Mouse (Mus musculus) hindbrain, embryonic 15.5 days (tissue): ENCODE measurements around the gene Mb21d2. TPM values are rescaled to one million over a fixed set of nuclear protein-coding genes. Genes with fewer than 3 reads are reported as not detected.

Source experiments
- ATAC-seq: fragments of 200-750 bp; cut with Nextera tagmentation; 2 replicates; pipeline ENCODE4 v1.8.0; 2017; ENCODE audit warnings: low read depth, moderate number of reproducible peaks, moderate TSS enrichment; ENCODE audit not compliant: low FRiP score
- H3K27ac ChIP-seq: fragments of 300-500 bp; sonication (generic); replicated peaks from 2 replicates; pipeline ENCODE4 v1.5.1; 2015; ENCODE audit warnings: mild to moderate bottlenecking, inconsistent platforms
- H3K27me3 ChIP-seq: fragments of 300-500 bp; sonication (generic); 2 replicates; pipeline ENCODE4 v1.6.1; 2015; ENCODE audit warnings: control low read depth, inconsistent platforms
- H3K36me3 ChIP-seq: fragments of 300-500 bp; sonication (generic); 2 replicates; pipeline ENCODE4 v1.6.1; 2015; ENCODE audit warnings: control low read depth, inconsistent platforms
- H3K4me1 ChIP-seq: fragments of 300-500 bp; sonication (generic); replicated peaks from 2 replicates; pipeline ENCODE4 v1.6.1; 2015; ENCODE audit warnings: control low read depth, inconsistent platforms
- H3K4me2 ChIP-seq: fragments of 300-500 bp; sonication (generic); 2 replicates; pipeline ENCODE4 v1.6.1; 2015; ENCODE audit warnings: moderate library complexity, mild to moderate bottlenecking, inconsistent platforms
- H3K4me3 ChIP-seq: fragments of 300-500 bp; sonication (generic); 2 replicates; pipeline ENCODE4 v1.5.1; 2015; ENCODE audit warnings: mild to moderate bottlenecking, inconsistent platforms
- H3K9ac ChIP-seq: fragments of 300-500 bp; sonication (generic); 2 replicates; pipeline ENCODE4 v1.6.1; 2015; ENCODE audit warnings: inconsistent platforms
- H3K9me3 ChIP-seq: fragments of 300-500 bp; sonication (generic); 2 replicates; pipeline ENCODE4 v1.6.1; 2016; ENCODE audit warnings: control low read depth, inconsistent platforms
- WGBS: fragments of 180-500 bp; shearing (Covaris S2); methylation state at CpG from one replicate; pipeline ENCODE4 v1.1.7; 2015; 5-methylcytosine and 5-hydroxymethylcytosine counted together
- polyA plus RNA-seq: library from polyadenylated mRNA; unstranded; fragments of >200 nt; fragmentation: Nextera tagmentation; extraction: Ambion mirVana; gene quantifications from 2 replicates; pipeline ENCODE4 v1.2.1, GENCODE M21; 2015

Mb21d2 gene
- polyA plus RNA-seq, 1 experiment from 2014 or later = 22.5 TPM

DNA sequence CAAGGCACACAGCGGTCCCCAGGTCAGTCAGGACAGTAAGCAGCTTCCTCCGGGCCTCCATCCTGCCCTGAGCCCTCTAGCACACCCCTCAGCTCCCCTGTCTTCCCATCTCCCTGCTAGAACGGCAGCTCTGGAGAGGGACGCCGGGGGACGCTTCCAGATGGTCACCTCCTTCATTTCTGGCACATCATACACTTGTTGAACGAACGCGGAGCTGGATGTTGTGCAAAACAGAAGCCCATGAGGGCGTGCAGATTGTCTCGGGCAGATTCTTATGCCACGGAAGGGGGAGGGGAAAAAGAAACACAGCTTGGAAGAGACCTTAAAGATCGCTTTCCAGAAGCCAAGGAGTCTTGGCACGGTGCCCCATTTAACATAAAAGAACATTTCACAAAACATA lies 78.6 kb downstream of the Mb21d2 start:
- Histone ChIP-seq H3K27ac (peak overlapping the region; percentile 70), H3K36me3 (no peaks in the 10 kb centered on the region), H3K4me3 (no peak overlapping the region), H3K27me3 (peaks cover 3% of the 10 kb centered on the region; the same call in 1 of the 2 replicates), H3K9me3 (no peaks in the 10 kb centered on the region), H3K4me1 (peaks cover 32% of the 10 kb centered on the region), H3K9ac (no peak overlapping the region), H3K4me2 (peak overlapping the region; percentile 46)
- WGBS = 27% methylated on average over 14 of the region's 14 CpGs
- ATAC-seq = peak; percentile 74

DNA sequence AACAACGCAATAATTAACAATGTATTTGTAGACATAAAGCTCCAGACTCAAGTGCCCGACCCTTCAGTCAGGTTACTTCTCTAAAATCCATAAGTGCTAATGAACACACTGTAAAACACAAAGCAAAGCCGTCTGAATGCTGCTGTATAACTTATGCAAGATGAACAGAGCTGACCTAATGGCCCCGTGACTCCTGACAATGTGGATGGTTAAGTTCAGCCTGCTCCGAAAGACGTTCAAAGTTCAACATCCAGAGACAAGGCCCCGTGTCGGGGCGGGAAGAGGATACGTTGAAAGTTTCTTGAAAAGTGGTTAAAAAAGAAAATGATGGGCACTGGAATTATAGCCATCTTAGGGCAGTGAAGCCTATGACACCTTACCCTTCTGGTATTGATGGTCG lies 83.3 kb downstream of the Mb21d2 start:
- H3K4me1 ChIP-seq = peaks cover 27% of the 10 kb centered on the region
- H3K9ac ChIP-seq = no peak overlapping the region
- H3K36me3 ChIP-seq = no peaks in the 10 kb centered on the region
- no peak for ATAC-seq
- no peak overlapping the region for H3K27ac ChIP-seq
- no peaks in the 10 kb centered on the region for H3K9me3 ChIP-seq
- 90% methylated on average over 11 of the region's 11 CpGs for WGBS
- no peak overlapping the region for H3K4me3 ChIP-seq
- peaks cover 12% of the 10 kb centered on the region for H3K27me3 ChIP-seq
- no peak overlapping the region for H3K4me2 ChIP-seq

DNA sequence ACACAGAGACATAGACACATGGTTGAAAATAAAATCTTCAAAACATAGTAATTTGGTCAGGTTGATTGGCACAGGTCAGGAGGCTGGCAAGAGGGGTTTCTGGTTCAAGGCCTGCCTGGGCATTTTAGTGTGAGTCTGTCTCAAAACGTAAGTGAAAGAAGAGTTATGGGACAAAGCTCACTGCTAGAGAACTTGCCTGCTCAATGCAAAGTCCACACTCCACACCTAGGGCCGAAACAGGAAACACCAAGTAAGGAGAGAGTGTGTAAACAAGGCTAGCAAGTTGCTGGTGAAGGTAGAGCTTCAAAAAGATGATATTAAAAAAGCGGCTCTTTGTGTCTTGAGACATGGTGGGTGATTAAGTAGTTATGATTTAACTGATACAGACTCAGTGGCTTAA lies 84.1 kb downstream of the Mb21d2 start:
- peaks cover 27% of the 10 kb centered on the region for H3K4me1 ChIP-seq
- H3K27me3 ChIP-seq = peaks cover 12% of the 10 kb centered on the region
- no peak overlapping the region for H3K9ac ChIP-seq
- no peak for ATAC-seq
- H3K36me3 ChIP-seq = no peaks in the 10 kb centered on the region
- H3K27ac ChIP-seq = no peak overlapping the region
- WGBS = 93% methylated on average over 3 of the region's 3 CpGs
- H3K4me3 ChIP-seq = no peak overlapping the region
- H3K9me3 ChIP-seq = no peaks in the 10 kb centered on the region
- H3K4me2 ChIP-seq = no peak overlapping the region

DNA sequence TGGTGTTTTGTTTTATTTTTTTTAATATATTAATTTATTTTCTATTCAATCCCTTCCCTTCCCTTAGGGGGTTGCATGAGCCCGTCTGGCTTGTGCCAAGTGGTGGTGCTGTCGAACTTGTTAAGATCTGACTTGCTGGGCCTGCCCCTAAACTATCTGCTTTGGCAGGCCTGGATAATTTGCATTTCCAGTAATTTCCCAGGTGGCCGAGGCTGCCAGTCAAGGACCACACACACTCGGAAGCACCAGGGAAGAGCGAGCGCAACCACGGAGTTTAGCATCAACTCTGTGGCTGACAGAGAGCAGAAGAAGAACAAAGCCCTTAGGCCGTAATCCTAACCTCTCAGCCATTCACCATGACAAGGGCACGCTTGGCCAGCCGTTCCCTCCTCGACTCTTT lies 88.4 kb downstream of the Mb21d2 start:
- H3K4me1 ChIP-seq = peaks cover 24% of the 10 kb centered on the region
- no peaks in the 10 kb centered on the region for H3K36me3 ChIP-seq
- H3K9me3 ChIP-seq = no peaks in the 10 kb centered on the region
- H3K4me3 ChIP-seq = no peak overlapping the region
- H3K27ac ChIP-seq = peak overlapping the region; percentile 27; the same call in 1 of the 2 replicates
- peak; percentile 24; the same call in 1 of the 2 replicates for ATAC-seq
- WGBS = 9% methylated on average over 11 of the region's 11 CpGs
- peaks cover 9% of the 10 kb centered on the region; the same call in 1 of the 2 replicates for H3K27me3 ChIP-seq
- no peak overlapping the region for H3K9ac ChIP-seq
- peak overlapping the region; percentile 20 for H3K4me2 ChIP-seq

DNA sequence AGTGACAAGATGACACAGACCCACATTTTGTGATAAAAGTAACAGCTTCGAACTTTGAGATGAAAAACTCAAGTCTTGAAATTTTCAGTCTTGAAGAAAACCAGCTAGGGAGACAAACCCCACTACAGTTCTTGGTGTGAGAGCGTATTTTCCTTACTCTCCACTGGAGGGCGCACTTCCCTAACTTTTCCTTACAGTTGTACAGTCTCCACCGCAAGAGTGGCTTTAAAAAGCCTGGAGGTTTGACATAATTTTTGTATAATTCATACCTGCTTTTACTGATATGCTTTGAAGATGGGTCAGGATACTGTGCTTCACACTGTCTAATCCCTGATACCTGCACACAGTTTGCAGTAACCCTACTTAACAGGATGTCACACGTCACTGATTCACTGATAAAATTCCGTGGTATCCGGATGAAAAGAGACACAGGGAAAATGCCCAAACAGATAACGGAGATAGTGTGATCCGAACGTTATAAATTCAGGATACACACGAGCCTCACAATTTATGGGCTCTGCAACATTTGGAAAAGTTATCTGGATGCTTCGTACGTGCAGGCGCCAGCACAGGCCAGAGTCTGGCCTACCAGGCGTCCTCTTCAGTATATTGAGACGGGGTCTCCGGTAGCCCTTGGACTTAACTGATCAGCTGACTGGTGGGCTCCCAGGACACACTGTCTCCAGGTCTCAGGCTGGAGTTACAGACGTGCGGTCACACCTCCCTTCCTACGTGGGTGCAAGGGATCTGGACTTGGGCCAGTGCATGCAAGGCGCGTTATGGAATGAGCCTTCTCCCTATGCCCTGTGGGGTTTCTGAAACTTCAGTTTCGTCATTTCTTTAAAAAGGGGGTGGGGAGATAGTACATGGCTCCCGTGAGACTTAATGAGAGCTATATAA lies 89.1 kb downstream of the Mb21d2 start:
- Histone ChIP-seq H3K9me3 (no peaks in the 10 kb centered on the region), H3K9ac (no peak overlapping the region), H3K36me3 (no peaks in the 10 kb centered on the region), H3K27me3 (peaks cover 9% of the 10 kb centered on the region; the same call in 1 of the 2 replicates), H3K4me1 (peaks cover 24% of the 10 kb centered on the region), H3K27ac (peak overlapping the region; percentile 6; the same call in 1 of the 2 replicates), H3K4me3 (no peak overlapping the region), H3K4me2 (no peak overlapping the region)
- WGBS = 54% methylated on average over 24 of the region's 24 CpGs
- ATAC-seq = peak; percentile 63

DNA sequence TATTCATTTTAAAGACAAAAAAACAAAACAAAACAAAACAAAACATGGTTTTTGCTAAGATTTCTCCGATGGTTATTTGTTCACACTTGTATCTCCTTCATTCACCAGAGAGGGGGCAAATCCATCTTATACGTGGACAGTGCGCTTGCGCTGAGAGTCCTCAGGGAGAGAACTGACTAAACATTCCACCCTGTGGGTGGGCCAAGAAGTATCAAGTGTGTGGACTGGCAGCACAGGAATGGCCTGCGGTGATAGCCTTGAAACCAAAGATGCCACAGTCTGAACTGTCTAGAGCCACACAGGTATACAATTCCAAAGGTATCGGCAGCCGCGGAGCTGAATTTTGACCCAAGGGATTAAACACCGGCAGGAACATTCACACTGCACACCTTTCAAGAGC lies 89.9 kb downstream of the Mb21d2 start:
- Histone ChIP-seq H3K4me3 (no peak overlapping the region), H3K4me2 (no peak overlapping the region), H3K27ac (no peak overlapping the region), H3K9me3 (no peaks in the 10 kb centered on the region), H3K9ac (no peak overlapping the region), H3K4me1 (peaks cover 24% of the 10 kb centered on the region), H3K27me3 (peaks cover 9% of the 10 kb centered on the region; the same call in 1 of the 2 replicates), H3K36me3 (no peaks in the 10 kb centered on the region)
- no peak for ATAC-seq
- 82% methylated on average over 9 of the region's 9 CpGs for WGBS

DNA sequence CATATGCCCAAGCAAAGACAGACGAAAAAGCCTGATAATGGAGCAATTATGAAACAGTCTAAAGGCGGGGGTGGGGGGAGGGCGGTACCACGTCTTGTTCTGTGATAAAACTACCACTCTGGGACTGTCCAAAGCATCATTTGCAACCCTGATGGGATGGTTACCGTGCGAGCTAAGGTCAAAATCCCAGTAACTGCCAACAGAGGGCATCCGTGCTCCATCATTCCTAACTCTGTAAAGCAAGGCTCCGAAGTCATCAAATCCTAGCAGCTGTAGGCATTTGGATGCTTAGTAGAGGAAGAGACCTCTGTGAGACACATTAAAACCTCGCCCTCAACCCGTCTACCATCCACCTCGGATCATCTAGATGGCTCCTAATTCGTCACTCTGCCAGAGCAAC lies 91.5 kb downstream of the Mb21d2 start:
- no peaks in the 10 kb centered on the region for H3K9me3 ChIP-seq
- no peak overlapping the region for H3K27ac ChIP-seq
- H3K4me2 ChIP-seq = no peak overlapping the region
- H3K9ac ChIP-seq = no peak overlapping the region
- H3K36me3 ChIP-seq = no peaks in the 10 kb centered on the region
- ATAC-seq = no peak
- peaks cover 24% of the 10 kb centered on the region for H3K4me1 ChIP-seq
- WGBS = 19% methylated on average over 12 of the region's 12 CpGs
- peaks cover 4% of the 10 kb centered on the region; the same call in 1 of the 2 replicates for H3K27me3 ChIP-seq
- no peak overlapping the region for H3K4me3 ChIP-seq

DNA sequence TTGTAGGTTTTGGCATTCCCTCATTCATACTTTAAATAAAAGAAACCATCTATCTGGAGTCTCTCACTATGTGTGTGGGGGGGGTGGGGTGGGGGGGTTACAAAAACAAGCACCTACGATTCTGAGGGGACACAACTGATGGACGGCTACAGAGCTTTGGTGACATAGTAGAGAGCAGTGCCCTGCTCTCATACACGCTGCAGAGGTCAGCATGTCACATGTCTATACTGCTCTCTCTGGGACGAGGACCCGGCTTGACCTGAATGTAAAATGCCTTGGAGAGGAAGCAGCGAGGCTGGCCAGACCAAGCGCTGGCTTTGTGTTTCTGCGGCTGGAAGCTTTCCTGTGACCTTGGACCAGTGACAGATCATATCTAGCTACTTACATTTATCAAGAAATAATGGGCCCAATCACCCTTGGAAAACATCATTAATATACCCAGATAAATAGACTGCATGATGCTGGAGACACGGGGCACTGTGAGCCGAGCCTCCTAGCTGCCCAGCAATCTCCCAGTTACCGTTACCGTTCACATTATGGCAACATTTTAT lies 97.3 kb downstream of the Mb21d2 start:
- ATAC-seq = peak; percentile 59; the same call in 1 of the 2 replicates
- WGBS = 38% methylated on average over 12 of the region's 12 CpGs
- no peak overlapping the region for H3K4me2 ChIP-seq

DNA sequence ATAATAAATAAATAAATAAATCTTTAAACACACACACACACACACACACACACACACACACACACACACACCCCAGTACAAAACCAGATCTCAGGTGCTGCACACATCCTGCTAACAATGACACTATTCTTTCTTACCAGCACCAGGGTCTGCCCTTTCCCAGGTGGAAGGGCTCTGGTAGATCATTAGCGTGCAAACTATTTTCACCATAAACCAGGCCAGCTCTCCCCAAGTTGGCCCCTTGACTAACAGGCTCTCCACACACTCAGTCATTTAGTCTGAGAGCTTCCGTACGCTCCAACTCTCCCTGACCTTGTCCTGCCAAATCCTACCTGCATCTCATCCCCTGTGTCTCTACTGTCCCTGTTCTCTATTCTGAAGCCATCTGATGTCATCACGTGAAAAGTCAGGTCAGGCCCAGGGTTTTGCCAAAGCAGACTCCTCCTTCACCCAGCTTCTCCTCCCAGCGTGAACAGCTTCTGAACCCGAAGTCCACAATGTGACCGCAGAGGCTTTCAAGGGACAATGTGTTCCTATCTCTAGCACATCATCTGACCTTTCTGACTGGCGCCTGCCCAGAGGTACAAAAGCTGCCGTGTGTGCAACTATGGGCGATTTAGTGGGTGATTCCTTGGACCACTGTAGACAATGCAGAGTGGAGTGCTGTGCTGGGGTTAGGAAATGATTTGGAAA lies 100.1 kb downstream of the Mb21d2 start:
- ATAC-seq = no peak
- H3K9ac ChIP-seq = no peak overlapping the region
- no peak overlapping the region for H3K4me3 ChIP-seq
- peaks cover 3% of the 10 kb centered on the region; the same call in 1 of the 2 replicates for H3K4me1 ChIP-seq
- peaks cover 14% of the 10 kb centered on the region for H3K36me3 ChIP-seq
- H3K4me2 ChIP-seq = no peak overlapping the region
- no peaks in the 10 kb centered on the region for H3K9me3 ChIP-seq
- no peak overlapping the region for H3K27ac ChIP-seq
- no peaks in the 10 kb centered on the region for H3K27me3 ChIP-seq
- WGBS = 90% methylated on average over 10 of the region's 10 CpGs

More for the DNA sequence above, 97.3 kb downstream of the Mb21d2 start:
- Histone ChIP-seq H3K27me3 (no peaks in the 10 kb centered on the region), H3K36me3 (peaks cover 12% of the 10 kb centered on the region), H3K27ac (no peak overlapping the region), H3K9ac (no peak overlapping the region), H3K4me3 (no peak overlapping the region), H3K9me3 (no peaks in the 10 kb centered on the region), H3K4me1 (peaks cover 3% of the 10 kb centered on the region; the same call in 1 of the 2 replicates)

DNA sequence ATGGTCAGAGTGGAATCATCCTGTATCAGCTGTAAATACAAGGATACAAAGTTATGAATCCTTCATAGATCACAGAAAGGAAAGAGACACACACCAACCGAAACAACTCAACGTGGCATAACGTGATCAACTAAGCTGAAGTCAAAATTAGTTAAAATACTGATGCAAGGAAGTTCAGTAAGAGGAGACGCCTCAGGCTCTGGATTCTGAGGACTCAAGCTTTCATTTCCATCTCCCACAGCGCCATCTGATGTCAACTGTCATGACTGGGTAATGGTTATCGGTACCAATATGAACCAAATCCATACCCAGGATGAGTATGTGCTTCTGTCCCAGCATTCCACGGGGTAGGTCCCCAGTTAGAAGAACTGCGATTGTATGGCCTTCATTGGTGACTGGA lies 104.7 kb downstream of the Mb21d2 start:
- no peak for ATAC-seq
- WGBS = 97% methylated on average over 8 of the region's 8 CpGs
- H3K4me2 ChIP-seq = no peak overlapping the region
- peaks cover 14% of the 10 kb centered on the region for H3K36me3 ChIP-seq
- no peak overlapping the region for H3K4me3 ChIP-seq
- H3K27me3 ChIP-seq = no peaks in the 10 kb centered on the region
- H3K9ac ChIP-seq = no peak overlapping the region
- H3K9me3 ChIP-seq = no peaks in the 10 kb centered on the region
- no peaks in the 10 kb centered on the region for H3K4me1 ChIP-seq
- H3K27ac ChIP-seq = no peak overlapping the region

DNA sequence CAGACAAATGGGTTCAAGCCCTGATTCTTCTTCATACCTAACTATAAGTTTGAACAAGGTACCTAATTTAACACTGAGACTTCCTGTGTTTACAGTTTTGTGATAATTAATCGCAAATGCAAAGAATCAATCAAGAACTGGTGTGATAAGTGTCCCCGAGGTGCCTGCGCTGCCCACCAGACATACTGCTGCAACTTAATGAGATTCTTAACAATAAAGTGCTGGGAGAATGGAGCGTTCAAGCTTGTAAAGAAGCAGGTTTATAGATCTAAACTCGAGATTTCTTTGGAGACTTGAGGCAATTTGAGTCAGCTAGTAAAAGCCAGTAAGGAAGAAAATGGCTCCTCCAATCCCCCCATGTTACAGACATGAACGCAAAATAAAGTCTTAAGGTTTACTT lies 107.7 kb downstream of the Mb21d2 start:
- Histone ChIP-seq H3K36me3 (no peaks in the 10 kb centered on the region; the same call in 1 of the 2 replicates), H3K4me3 (no peak overlapping the region), H3K4me1 (no peaks in the 10 kb centered on the region), H3K27ac (no peak overlapping the region), H3K4me2 (no peak overlapping the region), H3K27me3 (no peaks in the 10 kb centered on the region), H3K9me3 (no peaks in the 10 kb centered on the region), H3K9ac (no peak overlapping the region)
- WGBS = 67% methylated on average over 6 of the region's 6 CpGs
- ATAC-seq = no peak
